Mouse (Mus musculus) cerebellum, adult 9-10 months (tissue): ENCODE data around the gene Abcg8.

ENCODE experiments used
- DNase-seq: peaks from one replicate; pipeline ENCODE4 v3.0.0; 2022

Abcg8 gene

DNA sequence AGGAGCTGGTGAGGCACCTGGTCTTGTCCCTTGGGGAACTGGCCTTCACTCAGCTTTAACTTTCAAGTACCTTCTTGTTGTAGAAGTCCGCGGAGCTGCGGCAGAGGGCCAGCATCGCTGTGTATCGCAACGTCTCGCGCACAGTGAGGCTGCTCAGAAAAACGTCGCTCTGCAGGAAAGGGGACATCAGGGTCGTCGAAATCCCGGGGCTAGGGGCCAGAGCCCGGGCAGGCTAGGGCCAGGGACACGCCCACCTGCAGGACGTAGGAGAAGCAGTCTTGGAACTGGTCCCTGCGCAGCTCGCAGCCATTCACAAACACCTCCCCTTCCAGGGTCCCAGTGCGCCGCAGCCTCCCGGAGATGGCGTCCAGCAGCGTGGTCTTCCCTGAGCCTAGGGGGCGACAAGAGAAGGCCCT is at the start of gene Abcg8:
Abcg8 (plus strand) TSS at position 352 of the 416 bp plus-strand sequence.
- DNase-seq: no peak

- DNase-seq: peak; percentile 46
These were observed 49.2 kb upstream of the Abcg8 start for GRCm38 (mm10) chr17:84626857-84627305.

GRCm38 (mm10) chr17:84627721-84628120 is 48.4 kb upstream of the Abcg8 start:
- DNase-seq: no peak

DNA sequence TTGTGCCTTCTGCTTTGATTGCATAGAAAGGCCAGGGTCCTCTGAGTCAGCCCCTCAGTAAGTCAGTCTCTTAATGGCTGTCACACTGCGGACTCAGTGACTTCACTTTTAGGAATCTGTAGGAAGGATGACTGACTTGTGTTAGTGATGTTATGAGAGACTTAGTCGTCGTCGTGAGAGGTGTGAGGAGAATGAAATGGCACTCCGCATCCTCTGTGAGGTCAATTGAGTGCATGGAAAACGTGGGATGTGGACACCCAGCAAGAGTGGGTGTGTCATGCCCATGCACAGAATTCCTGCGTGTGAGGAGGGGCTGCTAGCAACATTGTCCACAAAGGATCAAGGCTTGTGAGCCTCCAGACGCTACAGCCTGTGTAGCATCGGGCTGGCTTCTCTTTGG is 47.5 kb upstream of the Abcg8 start:
- DNase-seq: no peak

GRCm38 (mm10) chr17:84631836-84632235 is 44.3 kb upstream of the Abcg8 start:
- DNase-seq: no peak

DNA sequence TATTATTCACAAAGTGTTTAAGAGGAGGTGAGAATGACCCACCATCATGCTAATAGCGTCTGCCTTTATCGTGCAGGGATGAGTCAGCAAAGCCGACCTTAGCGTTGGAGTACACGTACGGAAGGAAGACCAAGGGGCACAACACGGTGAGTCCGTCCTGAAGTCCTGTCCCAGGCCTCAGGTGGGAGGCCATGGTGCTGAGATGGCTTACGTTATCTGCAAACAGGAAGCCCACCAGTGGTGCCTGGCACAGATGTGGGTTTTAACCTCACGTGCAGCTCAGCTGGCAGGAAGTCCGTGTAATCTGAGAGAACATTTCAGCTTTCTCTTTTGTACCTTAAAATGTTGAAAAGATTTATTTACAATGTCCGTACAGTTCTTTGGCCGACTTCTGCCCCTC is 42.7 kb upstream of the Abcg8 start:
- no peak for DNase-seq

DNA sequence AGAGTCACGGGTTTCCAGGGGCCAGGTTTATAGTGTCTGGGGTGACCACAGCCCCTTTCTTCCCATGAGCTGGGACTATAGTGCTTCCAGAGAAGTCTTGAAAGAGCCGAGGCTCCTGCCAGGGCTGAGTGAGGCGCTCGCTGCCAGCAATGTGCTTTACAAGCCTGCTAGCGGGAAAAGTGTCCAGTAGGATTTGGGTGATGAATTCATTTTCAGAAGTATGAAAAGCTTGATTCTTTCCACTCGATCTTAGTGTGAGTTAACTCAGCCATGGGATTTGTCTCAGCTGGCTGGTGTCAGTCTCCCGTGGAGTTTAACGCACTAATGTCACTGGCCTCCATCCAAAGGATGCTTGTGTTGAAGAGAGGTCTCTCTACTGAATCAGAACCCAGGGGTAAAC is 39.8 kb upstream of the Abcg8 start:
- DNase-seq: no peak

- DNase-seq: no peak
These were observed 38.1 kb upstream of the Abcg8 start for GRCm38 (mm10) chr17:84637971-84638370.

GRCm38 (mm10) chr17:84639796-84640378 is 36.2 kb upstream of the Abcg8 start:
- no peak for DNase-seq

DNA sequence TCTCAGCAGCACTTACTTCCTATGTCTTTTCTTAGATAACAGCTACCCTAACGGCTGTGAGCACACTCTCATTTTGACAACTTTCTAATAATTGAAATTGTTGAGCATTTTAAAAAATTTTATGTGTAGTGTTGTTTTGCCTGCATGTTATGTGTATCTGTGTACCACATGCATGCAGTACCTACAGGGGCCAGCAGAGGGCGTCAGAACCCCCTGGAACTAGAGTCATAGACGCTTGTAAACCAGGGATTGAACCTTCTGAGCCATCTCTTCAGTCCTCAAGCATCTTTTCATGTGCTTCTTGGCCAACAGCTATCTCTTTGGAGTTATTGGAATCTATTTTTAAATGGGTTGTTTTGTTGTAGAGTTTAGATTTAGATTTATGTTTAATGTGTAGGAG is 34.2 kb upstream of the Abcg8 start:
- DNase-seq: no peak

DNA sequence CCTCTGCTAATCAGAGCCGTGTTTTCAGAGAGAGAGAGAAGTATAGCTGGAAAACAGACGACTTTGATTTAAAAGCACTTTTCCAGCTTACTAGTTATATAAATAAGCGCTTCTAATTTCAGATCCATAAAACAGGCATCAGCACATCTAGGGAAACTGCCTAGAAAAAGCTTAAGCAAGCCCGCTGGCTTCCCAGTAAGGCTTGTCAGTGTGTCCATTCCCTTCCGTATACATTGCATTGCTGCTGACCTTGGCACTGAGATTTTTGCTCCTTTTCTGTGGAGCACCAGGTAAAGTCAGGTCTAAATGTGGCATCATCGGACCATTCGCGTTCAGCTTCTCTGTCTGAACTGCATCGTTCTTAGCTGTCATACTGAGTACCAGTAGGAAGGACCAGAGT is 33.8 kb upstream of the Abcg8 start:
- no peak for DNase-seq

- no peak for DNase-seq
These were observed 31.6 kb upstream of the Abcg8 start for GRCm38 (mm10) chr17:84644292-84645050.

- DNase-seq: no peak
These were observed 31.0 kb upstream of the Abcg8 start for GRCm38 (mm10) chr17:84645119-84645518.

- DNase-seq: no peak
These were observed 30.2 kb upstream of the Abcg8 start for GRCm38 (mm10) chr17:84645894-84646293.

- no peak for DNase-seq
These were observed 29.6 kb upstream of the Abcg8 start for GRCm38 (mm10) chr17:84646477-84646876.

GRCm38 (mm10) chr17:84647630-84648029 is 28.5 kb upstream of the Abcg8 start:
- no peak for DNase-seq

DNA sequence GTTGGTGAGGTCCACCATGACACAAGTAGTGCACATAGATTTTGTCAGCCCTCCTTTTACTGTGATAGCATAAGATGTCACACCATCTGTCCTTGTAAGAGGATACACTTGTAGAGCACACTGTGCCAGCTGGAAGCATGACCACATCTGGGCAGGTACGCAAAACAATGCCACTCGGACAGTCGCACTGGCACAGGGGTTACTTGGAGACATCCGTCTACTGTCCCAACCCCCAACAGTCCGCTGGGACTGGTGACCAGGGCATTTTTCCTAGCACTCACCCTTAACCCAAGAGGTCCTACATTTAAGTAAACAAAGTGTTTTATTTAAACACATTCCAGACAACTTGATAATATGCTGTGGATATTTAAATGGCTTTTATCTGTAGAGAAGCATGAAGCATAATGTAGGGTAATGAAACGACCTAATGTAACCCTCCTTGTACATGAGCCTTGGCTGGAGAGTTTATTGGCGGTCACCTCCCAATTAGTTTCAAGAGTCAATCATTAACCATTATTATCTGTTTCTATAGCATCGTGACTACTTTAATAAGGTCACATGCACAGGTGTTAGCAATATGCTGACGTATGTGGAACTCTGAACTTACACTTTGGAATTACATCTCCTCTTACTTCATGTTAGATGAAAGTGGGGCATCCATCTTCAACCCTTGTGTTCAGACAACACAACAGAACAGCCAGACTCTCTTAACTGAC is 25.6 kb upstream of the Abcg8 start:
- DNase-seq: no peak

DNA sequence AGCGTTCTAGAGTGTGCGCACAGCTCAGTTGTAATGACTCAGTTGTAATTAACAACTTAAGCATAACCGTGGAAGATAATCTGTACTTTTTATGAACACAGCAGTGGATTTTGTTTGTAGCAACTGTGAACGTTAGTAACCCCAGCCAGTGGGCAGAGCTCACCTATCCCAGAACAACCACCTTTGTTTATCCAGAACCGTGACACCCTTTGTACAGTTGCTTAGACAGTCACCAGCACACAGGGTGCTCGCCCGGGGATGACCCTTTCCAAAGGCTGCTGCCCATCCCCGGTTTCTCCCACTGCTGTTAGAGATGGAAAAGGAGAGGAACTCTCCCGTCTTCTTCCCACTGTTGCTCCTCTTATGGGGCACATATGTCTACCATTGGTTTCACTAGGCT is 22.6 kb upstream of the Abcg8 start:
- no peak for DNase-seq

DNA sequence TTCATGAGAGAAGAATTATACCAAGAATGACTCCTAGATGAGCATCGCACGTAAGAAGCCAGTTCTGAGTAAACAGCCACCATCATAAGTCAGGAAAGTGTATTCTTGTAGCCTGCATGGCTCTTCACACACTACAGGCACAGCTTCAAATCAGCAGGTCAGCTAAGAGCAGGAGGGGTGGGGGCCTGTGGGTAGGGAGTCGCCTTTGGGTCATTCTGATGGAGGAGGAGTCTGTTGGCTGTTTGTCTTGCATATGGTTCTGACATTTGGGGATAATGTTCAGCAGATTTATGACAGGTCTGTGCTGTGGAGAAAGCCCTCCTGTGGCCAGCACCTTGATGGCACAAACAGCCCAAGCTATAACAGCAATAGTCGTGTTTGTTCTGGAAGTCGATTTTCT is 19.9 kb upstream of the Abcg8 start:
- no peak for DNase-seq

GRCm38 (mm10) chr17:84656653-84657421 is 19.3 kb upstream of the Abcg8 start:
- DNase-seq: no peak

DNA sequence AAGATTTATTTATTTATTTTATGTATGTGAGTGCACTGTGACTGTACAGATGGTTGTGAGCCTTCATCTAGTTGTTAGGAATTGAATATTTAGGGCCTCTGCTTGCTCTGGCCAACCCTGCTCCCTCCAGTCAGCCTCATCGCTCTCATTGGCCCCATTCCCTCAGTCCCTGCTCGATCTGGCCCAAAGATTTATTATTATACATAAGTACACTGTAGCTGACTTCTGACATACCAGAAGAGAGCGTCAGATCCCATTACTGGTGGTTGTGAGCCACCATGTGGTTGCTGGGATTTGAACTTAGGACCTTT is 18.7 kb upstream of the Abcg8 start:
- DNase-seq: no peak

GRCm38 (mm10) chr17:84657782-84658181 is 18.3 kb upstream of the Abcg8 start:
- DNase-seq: no peak

DNA sequence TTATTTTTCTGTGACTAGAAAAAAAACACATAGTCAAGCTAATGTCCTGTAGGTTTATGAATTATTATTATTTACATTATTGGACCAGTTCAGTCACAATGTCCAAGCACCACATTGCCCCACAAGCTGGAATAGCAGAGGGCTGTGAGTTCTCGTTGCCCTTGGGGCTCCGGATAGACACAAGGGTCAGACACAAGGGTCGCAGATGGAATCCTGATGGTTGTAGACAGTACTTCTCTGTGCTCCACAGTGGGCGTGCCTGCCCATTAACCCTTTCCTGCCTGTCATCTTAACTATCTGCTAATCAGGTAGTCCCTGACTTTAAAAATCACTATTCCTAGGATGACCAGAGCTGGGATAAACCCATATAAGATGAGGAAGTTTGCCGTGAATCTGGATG is 17.9 kb upstream of the Abcg8 start:
- DNase-seq: no peak

DNA sequence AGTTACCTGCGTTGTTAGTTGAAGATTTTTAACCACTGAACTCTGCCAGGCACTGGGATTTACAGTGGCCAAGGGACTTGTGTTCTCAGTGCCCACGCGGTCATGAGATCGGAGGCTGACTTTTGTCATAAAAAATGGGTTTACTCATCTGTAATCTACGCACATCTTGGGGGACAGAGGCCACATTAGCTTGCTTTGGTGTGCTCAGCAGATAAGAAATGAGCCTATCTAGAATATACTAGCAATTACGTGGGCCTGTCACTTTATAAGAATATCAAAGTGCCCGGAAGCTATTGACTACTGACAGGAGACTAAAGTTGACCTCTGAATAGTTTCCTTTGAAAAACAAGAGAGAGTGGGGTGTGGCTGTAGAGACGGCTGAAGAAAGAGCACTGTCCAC is 17.2 kb upstream of the Abcg8 start:
- DNase-seq: no peak
